Mouse (Mus musculus) megakaryocyte, embryonic 14.5 days (primary cell): ENCODE measurements around the gene Zhx3. TPM values are rescaled to one million over a fixed set of nuclear protein-coding genes. Genes with fewer than 3 reads are reported as not detected.

ENCODE experiments used
- H3K27me3 ChIP-seq: replicated peaks from 2 replicates; pipeline ENCODE3; 2012; ENCODE audit warnings: inconsistent platforms
- H3K36me3 ChIP-seq: replicated peaks from 2 replicates; pipeline ENCODE3; 2012; ENCODE audit warnings: low read length, inconsistent platforms, mixed read lengths
- H3K4me1 ChIP-seq: 2 replicates; pipeline ENCODE4 v1.6.1; 2012; ENCODE audit warnings: inconsistent platforms
- H3K4me3 ChIP-seq: replicated peaks from 2 replicates; pipeline ENCODE3; 2012; ENCODE audit warnings: moderate library complexity, mild to moderate bottlenecking, inconsistent platforms
- H3K9me3 ChIP-seq: 2 replicates; pipeline ENCODE4 v1.6.1; 2012; ENCODE audit warnings: inconsistent platforms
- FLI1 ChIP-seq: IDR thresholded peaks from 2 replicates; pipeline ENCODE4 v1.6.1; 2012; ENCODE audit warnings: low read length, inconsistent platforms, mixed read lengths
- GATA1 ChIP-seq: IDR thresholded peaks from 3 replicates; pipeline ENCODE4 v1.6.1; 2012; ENCODE audit warnings: mixed read lengths, low read length, inconsistent platforms, borderline replicate concordance
- polyA plus RNA-seq: library from polyadenylated mRNA; stranded (reverse); fragments of >175 nt; gene quantifications from 2 replicates; pipeline ENCODE4 v1.2.3, GENCODE M21; 2012; ENCODE audit warnings: low replicate concordance; ENCODE audit not compliant: insufficient read depth

The Zhx3 gene
- polyA plus RNA-seq, 1 experiment: 0.29 TPM

DNA sequence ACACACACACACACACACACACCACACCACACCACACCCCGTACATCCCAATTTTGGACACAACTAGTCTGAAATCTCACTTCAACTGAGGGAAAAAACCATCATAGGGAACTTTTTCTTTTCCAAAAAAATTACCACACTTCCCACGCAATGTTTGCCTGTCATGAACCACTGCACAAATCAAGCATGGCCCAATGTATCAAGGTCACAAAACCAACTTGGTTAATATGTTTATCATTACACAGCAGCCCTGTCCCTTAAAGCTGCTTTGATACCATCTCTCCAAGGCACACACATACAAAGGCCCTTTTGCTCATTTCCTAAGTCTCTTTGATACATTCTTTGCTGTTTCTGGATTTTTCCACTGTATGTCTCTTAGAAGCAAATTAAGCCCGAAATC, 1.5 kb downstream of the Zhx3 start:
- no peak overlapping the region for H3K4me3 ChIP-seq
- no peak for TF ChIP-seq GATA1

DNA sequence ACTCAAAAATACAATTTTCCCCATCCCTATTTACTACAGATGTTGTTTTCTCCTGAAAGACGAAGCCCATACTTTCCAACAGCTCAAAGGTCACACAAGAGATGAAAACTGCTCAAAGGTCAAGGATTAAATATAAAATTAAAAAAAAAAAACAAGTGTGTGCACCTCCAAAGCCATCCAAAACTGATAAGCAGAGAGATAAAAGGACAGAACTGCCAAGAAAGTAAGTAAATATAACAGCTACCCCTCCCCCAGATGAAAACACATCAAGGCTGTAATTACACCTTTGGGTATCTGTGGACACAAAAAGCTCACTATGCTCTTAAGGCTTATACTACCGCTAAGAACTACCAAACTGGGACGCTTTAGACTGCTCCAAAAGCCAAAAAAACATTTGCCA, 3.4 kb downstream of the Zhx3 start:
- peaks cover 15% of the 10 kb centered on the region for H3K4me1 ChIP-seq

More for the DNA sequence above, 1.5 kb downstream of the Zhx3 start:
- peaks cover 26% of the 10 kb centered on the region for H3K27me3 ChIP-seq
- H3K9me3 ChIP-seq: peaks cover 13% of the 10 kb centered on the region; the same call in 1 of the 2 replicates
- peaks cover 15% of the 10 kb centered on the region for H3K4me1 ChIP-seq
- no peaks in the 10 kb centered on the region for H3K36me3 ChIP-seq

DNA sequence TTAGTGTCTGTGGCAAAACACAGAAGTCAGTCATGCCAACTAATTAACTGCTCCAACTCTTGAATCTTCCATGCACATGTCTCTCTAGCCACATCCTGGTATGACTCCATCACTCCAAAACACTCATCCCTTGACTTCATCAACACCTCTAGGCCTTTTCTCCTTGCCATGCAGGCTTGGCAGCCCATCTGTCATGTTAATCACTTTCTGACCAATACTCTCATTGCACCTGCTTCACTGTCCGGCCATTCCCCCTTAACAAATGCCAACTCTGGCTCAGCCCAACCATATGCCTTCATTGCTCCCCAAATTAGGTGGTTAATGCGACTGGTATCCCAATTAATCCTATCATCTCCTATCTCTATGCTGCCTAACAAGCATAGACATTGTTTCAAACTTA, 7.5 kb downstream of the Zhx3 start:
- Histone ChIP-seq H3K36me3 (no peaks in the 10 kb centered on the region), H3K9me3 (no peaks in the 10 kb centered on the region)
- TF ChIP-seq FLI1 (no peak), GATA1 (no peak)

More for the DNA sequence above, 3.4 kb downstream of the Zhx3 start:
- Histone ChIP-seq H3K9me3 (no peaks in the 10 kb centered on the region), H3K36me3 (no peaks in the 10 kb centered on the region), H3K27me3 (peaks cover 40% of the 10 kb centered on the region), H3K4me3 (no peak overlapping the region)
- TF ChIP-seq GATA1 (no peak), FLI1 (no peak)

DNA sequence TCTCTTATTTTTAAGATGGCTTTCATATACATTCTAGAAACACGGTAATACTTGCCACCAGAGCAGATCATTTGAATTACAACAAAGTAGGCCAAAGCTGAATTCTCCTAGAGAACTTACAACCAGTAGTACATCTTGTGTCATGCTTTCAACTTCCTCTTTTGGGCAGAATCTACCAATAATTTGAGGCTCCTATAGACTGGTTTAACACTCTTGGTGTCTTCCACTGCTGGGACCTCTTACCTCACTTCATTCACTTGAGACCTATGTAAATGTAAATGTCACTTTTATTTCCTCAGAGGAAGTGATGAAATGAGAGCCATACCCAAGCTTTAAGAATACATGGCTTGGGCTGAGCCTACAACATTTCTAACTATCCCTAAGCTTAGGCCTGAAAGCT, 8.7 kb downstream of the Zhx3 start:
- H3K27me3 ChIP-seq: peaks cover 56% of the 10 kb centered on the region
- no peaks in the 10 kb centered on the region for H3K36me3 ChIP-seq
- TF ChIP-seq GATA1: no peak
- no peak for TF ChIP-seq FLI1
- H3K9me3 ChIP-seq: no peaks in the 10 kb centered on the region
- peaks cover 7% of the 10 kb centered on the region for H3K4me1 ChIP-seq
- H3K4me3 ChIP-seq: no peak overlapping the region

More for the DNA sequence above, 7.5 kb downstream of the Zhx3 start:
- H3K4me3 ChIP-seq: no peak overlapping the region
- H3K27me3 ChIP-seq: peaks cover 55% of the 10 kb centered on the region
- peaks cover 5% of the 10 kb centered on the region for H3K4me1 ChIP-seq

DNA sequence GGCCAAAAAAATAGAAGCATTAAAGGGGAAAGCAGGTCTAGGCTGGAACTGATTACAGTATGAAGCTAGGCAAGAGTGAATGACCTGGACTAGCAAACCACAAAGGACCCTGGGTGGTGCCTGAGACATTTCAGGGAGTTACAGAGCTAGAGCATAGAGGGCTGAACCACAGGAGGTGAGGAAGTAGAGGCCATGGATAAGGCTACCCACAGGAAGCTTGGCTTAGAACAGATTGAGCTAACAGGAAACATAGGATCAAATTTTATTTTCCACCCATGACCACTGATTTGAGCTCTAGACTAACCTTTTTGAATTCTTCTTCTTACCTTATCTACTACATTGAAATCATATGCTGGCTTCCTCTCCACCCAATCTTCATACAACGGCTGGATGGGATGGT, 12.4 kb downstream of the Zhx3 start:
- Histone ChIP-seq H3K27me3 (peaks cover 49% of the 10 kb centered on the region), H3K4me3 (no peak overlapping the region), H3K36me3 (no peaks in the 10 kb centered on the region), H3K4me1 (peaks cover 7% of the 10 kb centered on the region), H3K9me3 (peaks cover 3% of the 10 kb centered on the region)
- TF ChIP-seq FLI1 (no peak), GATA1 (no peak; the same call in 2 of the 3 replicates)

DNA sequence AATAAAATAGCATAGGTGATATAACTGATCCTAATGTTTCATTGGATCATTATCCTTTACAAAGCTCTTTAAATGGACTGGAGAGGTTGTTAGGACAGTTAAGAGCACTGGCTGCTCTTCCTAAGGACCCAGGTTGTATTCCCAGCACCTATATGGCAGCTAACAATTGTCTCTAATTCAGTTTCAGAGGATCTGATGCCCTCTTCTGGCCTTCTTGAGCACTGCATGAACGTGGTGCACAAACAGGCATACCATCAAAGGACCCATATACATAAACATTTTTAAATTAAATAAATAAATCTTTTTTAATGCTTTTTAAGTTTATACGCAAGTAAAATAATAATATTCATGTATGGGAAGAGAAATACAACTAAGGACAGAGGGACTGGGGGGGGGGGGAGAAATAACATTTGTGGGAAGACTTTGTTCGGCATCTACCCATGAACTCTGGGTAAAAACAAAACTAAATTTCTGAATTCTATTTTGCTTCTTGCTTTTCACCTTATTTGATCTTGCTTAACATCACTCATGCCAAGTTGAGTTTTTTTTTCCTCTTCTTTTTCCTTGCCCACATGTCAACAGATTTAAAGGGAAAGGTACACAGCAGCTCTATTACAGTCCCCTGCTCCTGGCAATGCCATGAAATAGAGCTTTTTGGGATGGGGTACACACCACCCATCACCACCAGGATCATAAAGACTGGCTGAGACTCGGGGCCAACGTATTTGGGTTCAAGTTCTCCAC, 16.3 kb downstream of the Zhx3 start:
- no peak for TF ChIP-seq FLI1
- no peak for TF ChIP-seq GATA1
- Histone ChIP-seq H3K36me3 (no peaks in the 10 kb centered on the region), H3K27me3 (peaks cover 34% of the 10 kb centered on the region), H3K4me1 (peaks cover 7% of the 10 kb centered on the region), H3K4me3 (no peak overlapping the region), H3K9me3 (peaks cover 3% of the 10 kb centered on the region)

DNA sequence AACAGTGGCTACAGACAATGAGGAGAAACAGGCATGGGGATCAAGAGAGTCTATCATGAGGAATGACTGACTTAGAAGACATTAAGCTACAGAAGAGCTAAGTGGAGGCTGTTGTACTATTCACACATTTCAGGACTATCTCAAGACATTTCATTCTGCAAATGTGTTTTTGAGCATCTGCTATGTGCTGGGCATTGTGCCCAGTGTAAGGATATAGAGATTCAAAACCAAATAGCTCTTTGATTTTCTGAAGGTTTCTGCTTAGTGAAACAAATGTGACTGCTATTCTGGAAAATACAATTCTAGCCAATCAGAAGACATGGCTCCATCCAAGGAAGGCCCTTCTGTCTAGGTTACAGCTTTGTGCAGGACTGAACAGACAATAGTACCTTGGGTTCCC, 18.1 kb downstream of the Zhx3 start:
- Histone ChIP-seq H3K36me3 (no peaks in the 10 kb centered on the region), H3K27me3 (peaks cover 25% of the 10 kb centered on the region), H3K9me3 (peaks cover 9% of the 10 kb centered on the region), H3K4me1 (no peaks in the 10 kb centered on the region), H3K4me3 (no peak overlapping the region)
- TF ChIP-seq GATA1 (no peak), FLI1 (no peak)

DNA sequence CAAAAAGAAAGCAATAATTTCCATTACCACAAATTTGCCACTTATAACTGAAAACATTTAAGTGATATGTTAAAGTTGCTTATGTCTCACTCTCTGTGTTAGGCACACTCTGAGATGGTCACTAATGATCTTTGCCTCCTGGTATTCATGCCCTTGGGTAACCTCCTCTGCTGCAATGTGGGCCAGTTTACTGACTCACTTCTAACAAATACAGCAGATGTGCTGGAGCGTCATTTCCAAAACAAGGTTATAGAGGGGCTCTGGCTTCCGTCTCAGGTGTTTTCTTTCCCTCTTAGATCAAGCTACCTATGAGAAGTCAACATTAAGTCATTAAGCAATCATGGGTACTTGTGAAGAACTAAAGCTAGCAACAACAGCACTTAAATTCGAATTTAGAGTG, 22.4 kb downstream of the Zhx3 start:
- Histone ChIP-seq H3K9me3 (peaks cover 6% of the 10 kb centered on the region; the same call in 1 of the 2 replicates), H3K36me3 (no peaks in the 10 kb centered on the region), H3K27me3 (peaks cover 7% of the 10 kb centered on the region), H3K4me1 (no peaks in the 10 kb centered on the region), H3K4me3 (no peak overlapping the region)
- TF ChIP-seq GATA1: no peak
- no peak for TF ChIP-seq FLI1

DNA sequence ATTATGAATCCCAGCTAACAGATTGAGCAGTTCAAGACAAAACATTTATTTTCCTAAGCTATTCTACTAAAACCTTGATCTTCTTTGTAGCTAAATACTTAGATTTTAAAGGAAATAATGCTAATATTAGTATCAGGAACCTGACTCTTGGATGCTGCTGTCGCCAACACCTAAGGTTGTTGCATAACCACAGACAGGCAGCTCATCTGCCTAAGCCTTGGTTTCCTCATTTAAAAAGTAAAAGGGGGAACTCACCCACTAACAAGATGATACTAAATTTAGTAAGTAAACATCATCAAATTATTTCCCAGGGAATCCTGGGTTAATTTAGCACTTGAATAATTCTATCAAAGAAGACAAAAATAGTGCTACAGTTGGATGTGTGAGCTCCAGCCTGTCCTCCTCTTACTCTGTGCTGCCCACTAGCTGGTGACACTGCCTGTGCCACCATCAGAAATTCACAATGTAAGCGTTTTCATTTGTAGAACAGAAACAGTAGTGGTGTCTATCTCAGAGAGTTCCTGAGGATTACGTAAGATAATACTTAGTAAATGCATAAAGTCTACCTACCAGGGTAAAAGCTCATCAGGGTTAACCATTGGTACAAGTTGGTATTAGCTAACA, 23.1 kb downstream of the Zhx3 start:
- Histone ChIP-seq H3K4me1 (no peaks in the 10 kb centered on the region), H3K27me3 (peaks cover 7% of the 10 kb centered on the region), H3K9me3 (peaks cover 6% of the 10 kb centered on the region; the same call in 1 of the 2 replicates), H3K36me3 (no peaks in the 10 kb centered on the region), H3K4me3 (no peak overlapping the region)
- TF ChIP-seq GATA1: no peak
- TF ChIP-seq FLI1: no peak

DNA sequence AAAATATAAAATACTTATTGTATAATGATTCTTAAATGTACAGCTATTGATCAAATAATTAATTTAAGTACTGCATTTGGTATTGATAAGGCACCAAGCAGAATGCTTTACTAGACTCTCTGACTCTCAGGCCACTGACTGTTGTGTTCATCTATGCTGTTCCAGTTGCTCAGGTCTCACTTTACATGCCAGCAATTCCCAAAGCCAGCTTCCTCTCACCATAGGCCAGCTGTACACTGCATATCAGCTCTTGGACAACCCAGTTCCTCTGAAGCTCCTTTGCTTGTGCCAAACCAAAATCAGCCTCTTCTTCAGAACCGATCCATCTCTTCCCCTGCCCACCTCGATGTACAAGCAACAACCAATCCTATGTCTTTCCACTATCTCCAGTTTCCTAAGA, 24.6 kb downstream of the Zhx3 start:
- Histone ChIP-seq H3K27me3 (peaks cover 4% of the 10 kb centered on the region), H3K4me1 (no peaks in the 10 kb centered on the region), H3K4me3 (no peak overlapping the region), H3K9me3 (peaks cover 6% of the 10 kb centered on the region; the same call in 1 of the 2 replicates), H3K36me3 (no peaks in the 10 kb centered on the region)
- TF ChIP-seq GATA1 (no peak), FLI1 (no peak)
